In the genomic region with DNA sequence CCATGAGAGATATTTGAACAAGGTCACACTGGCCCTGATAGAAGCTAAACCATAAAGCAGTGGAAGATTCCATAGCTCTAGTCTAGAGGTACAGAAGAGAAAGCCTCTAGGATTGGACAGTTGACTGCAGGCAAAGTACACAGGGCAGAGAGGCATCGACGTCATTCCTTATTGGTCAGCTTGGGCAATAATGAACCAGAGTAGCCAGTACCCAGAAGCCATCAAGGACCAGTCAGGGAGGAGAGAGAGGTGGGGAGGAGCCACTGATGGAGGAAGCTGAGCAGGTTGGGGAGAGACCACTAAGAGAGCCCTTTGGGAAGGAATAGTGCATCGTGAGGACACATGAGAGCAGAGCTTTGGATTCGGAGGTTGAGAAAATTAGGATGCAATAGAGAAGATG, we compare ENCODE assay signal across 24 mouse cellular contexts. TPM values are rescaled to one million over a fixed set of nuclear protein-coding genes. Genes with fewer than 3 reads are reported as not detected.
"Had no signal": no experiment of that assay in that cellular context is flagged by ENCODE, and none has a peak within 500 bp of the region (broad histone marks: within the 10 kb centered on the region; RNA-seq: fewer than 3 reads in every experiment).

No protein-coding gene starts in this region.

- H3K9ac ChIP-seq: kidney, embryonic 15.5 days; limb, embryonic 12.5 days; limb, embryonic 15.5 days; liver, embryonic 14.5 days; liver, postnatal 0 days; lung, embryonic 14.5 days; midbrain, embryonic 12.5 days; neural tube, embryonic 13.5 days; stomach, embryonic 15.5 days had no signal

- DNase-seq: kidney, postnatal 10 days; kidney, postnatal 36 days; left cerebral cortex, postnatal 4 days; liver, postnatal 0 days; lung, embryonic 14.5 days; right cerebral cortex, adult 18-20 months; right cerebral cortex, postnatal 14 days; right cerebral cortex, postnatal 4 days; thymus, postnatal 25 days had no signal

- ATAC-seq: liver, postnatal 0 days; lung, postnatal 0 days; midbrain, embryonic 16.5 days had no signal

- H3K9me3 ChIP-seq: kidney, embryonic 15.5 days; limb, embryonic 12.5 days; limb, embryonic 15.5 days; midbrain, embryonic 12.5 days; neural tube, embryonic 13.5 days; stomach, embryonic 15.5 days had no signal

- H3K4me2 ChIP-seq: kidney, embryonic 15.5 days; limb, embryonic 12.5 days; limb, embryonic 15.5 days; liver, embryonic 11.5 days; lung, embryonic 14.5 days; midbrain, embryonic 12.5 days; neural tube, embryonic 13.5 days; stomach, embryonic 15.5 days had no signal

- H3K4me3 ChIP-seq: kidney, embryonic 15.5 days; limb, embryonic 12.5 days; limb, embryonic 15.5 days; midbrain, embryonic 12.5 days; myocyte; neural tube, embryonic 13.5 days; stomach, embryonic 15.5 days had no signal

- H3K36me3 ChIP-seq: kidney, embryonic 15.5 days; limb, embryonic 12.5 days; limb, embryonic 15.5 days; midbrain, embryonic 12.5 days; neural tube, embryonic 13.5 days; stomach, embryonic 15.5 days had no signal

- H3K27ac ChIP-seq: kidney, embryonic 15.5 days; limb, embryonic 12.5 days; limb, embryonic 15.5 days; liver, embryonic 14.5 days; macrophage; midbrain, embryonic 12.5 days; neural tube, embryonic 13.5 days; stomach, embryonic 15.5 days had no signal

RNA-seq across cellular contexts. Expression of gene Tbata, which starts 6.0 kb away (rescaled TPM):
- total RNA-seq: megakaryocyte, adult 5-6 weeks; monocyte, adult 5-6 weeks; neutrophil, adult 5-6 weeks had no signal
- polyA plus RNA-seq: limb, embryonic 12.5 days; liver, embryonic 11.5 days; liver, embryonic 14.5 days; liver, postnatal 0 days; macrophage; midbrain, embryonic 12.5 days; myocyte; stomach, embryonic 15.5 days had no signal
